Mouse (Mus musculus): Measurements from ENCODE around the gene Dmrtc2.

GRCm38 (mm10) chr7:24887096-24887495 lies 17.2 kb downstream of the Dmrtc2 start:
- TF ChIP-seq CTCF (IDR thresholded peaks at IDR 0.05; ENCODE audit: low read depth), result no peak
- no peak for TF ChIP-seq EP300 (IDR thresholded peaks at IDR 0.05; ENCODE audit: low read depth)

Measured in heart, postnatal 0 days (tissue).